Mouse (Mus musculus): ENCODE data around the gene Dok4. TPM values are rescaled to one million over a fixed set of nuclear protein-coding genes. Genes with fewer than 3 reads are reported as not detected.
"Not testable (repeated sequence)": the region's sequence is repeated elsewhere in the genome, so short reads cannot be mapped to it uniquely, and the experiment has no call there.

The Dok4 gene
- polyA plus RNA-seq, 1 experiment = not detected

- TF ChIP-seq CTCF (IDR thresholded peaks at IDR 0.05; ENCODE audit: insufficient read depth, low read depth, low read length) (no peak), POLR2A (IDR thresholded peaks at IDR 0.05; ENCODE audit: insufficient read depth, low read depth, low read length) (no peak)
- Histone ChIP-seq H3K4me1 (ENCODE audit: control insufficient read depth, insufficient read depth, low read length) (peaks cover 13% of the 10 kb centered on the region; the same call in 1 of the 2 replicates), H3K4me3 (ENCODE audit: insufficient read depth, low read depth, low read length) (peak overlapping the region; percentile 98), H3K27ac (ENCODE audit: insufficient read depth, low read depth, low read length) (peak overlapping the region; percentile 98)
- WGBS = under 1% methylated on average over 24 of the region's 24 CpGs
Observed at GRCm38 (mm10) chr8:94838600-94838999, 37.5 kb downstream of the Dok4 start.

DNA sequence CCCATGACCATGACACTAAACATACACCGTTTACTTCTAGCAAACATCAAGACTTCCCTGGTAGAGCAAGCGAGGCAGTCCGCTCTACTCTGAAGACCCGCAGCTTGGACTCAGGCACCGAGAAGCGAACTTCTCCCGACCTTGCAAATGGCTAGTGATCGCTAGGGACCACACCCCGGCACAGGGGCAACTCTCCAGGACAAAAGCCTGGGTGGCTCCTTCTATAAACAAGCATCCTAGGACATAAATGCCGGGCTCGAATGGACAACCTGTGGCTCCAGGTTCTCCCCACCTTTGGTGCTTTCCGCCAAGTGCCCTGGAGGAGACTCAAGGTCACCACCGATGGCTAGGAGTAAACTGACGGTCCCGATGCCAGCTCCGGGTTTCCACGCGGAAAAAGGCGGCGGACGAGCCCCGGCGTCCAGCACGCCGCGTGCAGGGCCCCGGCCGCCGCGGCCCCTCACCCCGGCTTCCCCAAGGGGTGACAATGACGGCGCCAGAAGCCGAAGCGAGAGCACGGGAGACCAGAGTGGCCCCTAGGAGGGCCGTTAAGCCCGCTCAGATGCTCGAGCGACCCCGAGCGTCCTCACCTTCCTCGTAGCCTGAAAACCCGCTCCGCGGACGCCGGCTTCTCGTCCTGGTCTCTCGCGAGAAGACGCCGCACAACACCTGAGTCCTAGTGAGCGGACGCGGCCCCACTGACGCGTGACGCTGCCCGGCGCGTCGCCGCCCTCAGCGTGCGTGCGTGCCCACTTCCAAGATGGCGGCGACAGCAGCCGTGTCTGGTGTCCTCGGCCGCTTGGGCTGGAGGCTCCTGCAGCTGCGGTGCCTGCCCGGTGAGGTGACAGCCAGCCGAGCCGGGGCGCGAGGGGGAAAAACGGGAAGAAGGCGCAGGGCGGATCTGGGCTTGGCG, 38.2 kb downstream of the Dok4 start, which contains the start of the genes Coq9 and Ciapin1:
TSS of gene Coq9 (plus strand) at position 660 of the 913 bp plus-strand sequence.
TSS of gene Ciapin1 (minus strand) at position 697 of the 913 bp plus-strand sequence.
- Histone ChIP-seq H3K27ac (ENCODE audit: insufficient read depth, low read depth, low read length) (peak within 1 kb of the TSS; percentile 98), H3K4me3 (ENCODE audit: insufficient read depth, low read depth, low read length) (peak within 1 kb of the TSS; percentile 98), H3K4me1 (ENCODE audit: control insufficient read depth, insufficient read depth, low read length) (peaks cover 13% of the 10 kb centered on the region; the same call in 1 of the 2 replicates)
- TF ChIP-seq POLR2A (IDR thresholded peaks at IDR 0.05; ENCODE audit: insufficient read depth, low read depth, low read length) = peak; percentile 93
- TF ChIP-seq CTCF (IDR thresholded peaks at IDR 0.05; ENCODE audit: insufficient read depth, low read depth, low read length) = no peak
- under 1% methylated on average over 82 of the region's 82 CpGs for WGBS

DNA sequence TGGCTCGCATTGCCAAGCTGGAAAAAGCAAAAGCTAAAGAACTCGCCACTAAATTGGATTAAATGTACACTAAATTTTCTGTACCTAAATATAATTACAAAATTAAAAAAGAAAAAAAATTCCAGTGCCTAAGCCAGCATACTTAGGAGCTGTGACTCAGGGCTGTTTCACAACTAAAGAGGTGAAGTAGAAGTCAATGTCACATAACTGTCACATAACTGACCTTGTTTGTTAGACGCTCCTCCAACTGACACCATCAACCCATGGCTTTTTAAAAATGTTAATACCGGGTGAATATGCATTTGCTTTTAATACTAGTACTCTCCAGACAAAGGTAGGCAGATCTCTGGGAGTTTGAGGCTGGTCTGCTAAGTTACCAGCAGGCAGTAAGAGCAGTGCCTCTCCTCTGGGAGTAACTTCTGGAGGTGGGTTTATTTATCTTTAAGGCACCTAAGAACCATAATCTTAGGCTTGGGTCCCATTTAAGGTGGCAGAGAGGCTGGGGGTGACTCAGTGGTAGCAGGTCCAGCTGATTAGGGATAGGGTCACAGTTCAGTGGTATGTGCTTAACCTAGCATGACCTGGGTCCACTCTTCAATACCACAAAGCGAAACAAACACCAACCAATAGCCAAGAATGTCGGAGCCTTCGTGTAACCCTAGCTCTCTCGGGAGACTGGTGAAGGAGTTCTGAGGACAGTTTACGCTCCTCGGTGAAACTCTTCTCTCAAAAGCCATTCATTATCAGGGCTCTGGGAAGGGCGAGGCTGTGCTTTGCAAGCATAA, 39.5 kb downstream of the Dok4 start:
- 75% methylated on average over 11 of the region's 11 CpGs for WGBS
- Histone ChIP-seq H3K4me3 (ENCODE audit: insufficient read depth, low read depth, low read length) (0 out of 2 replicates have a peak overlapping the region, but pooled peaks have one; percentile 15), H3K27ac (ENCODE audit: insufficient read depth, low read depth, low read length) (no peak overlapping the region), H3K4me1 (ENCODE audit: control insufficient read depth, insufficient read depth, low read length) (peaks cover 10% of the 10 kb centered on the region; the same call in 1 of the 2 replicates)
- no peak for TF ChIP-seq CTCF (IDR thresholded peaks at IDR 0.05; ENCODE audit: insufficient read depth, low read depth, low read length)
- no peak for TF ChIP-seq POLR2A (IDR thresholded peaks at IDR 0.05; ENCODE audit: insufficient read depth, low read depth, low read length)

DNA sequence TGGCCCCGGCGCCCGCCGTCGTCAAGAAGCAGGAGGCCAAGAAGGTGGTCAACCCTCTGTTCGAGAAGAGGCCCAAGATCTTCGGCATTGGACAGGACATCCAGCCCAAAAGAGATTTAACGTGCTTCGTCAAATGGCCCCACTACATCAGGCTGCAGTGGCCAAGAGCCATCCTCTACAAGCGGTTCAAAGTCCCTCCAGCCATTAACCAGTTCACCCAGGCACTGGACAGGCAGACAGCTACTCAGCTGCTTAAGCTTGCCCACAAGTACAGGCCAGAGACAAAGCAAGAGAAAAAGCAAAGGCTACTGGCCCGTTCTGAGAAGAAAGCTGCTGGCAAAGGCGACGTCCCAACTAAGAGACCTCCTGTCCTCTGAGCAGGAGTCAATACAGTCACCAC, 40.4 kb downstream of the Dok4 start:
- peaks cover 10% of the 10 kb centered on the region; the same call in 1 of the 2 replicates for H3K4me1 ChIP-seq (ENCODE audit: control insufficient read depth, insufficient read depth, low read length)
- not testable (repeated sequence) for H3K4me3 ChIP-seq (ENCODE audit: insufficient read depth, low read depth, low read length); H3K27ac ChIP-seq (ENCODE audit: insufficient read depth, low read depth, low read length)
- 81% methylated on average over 13 of the region's 13 CpGs for WGBS

- WGBS = 79% methylated on average over 7 of the region's 7 CpGs
- H3K4me1 ChIP-seq (ENCODE audit: control insufficient read depth, insufficient read depth, low read length) = peaks cover 10% of the 10 kb centered on the region; the same call in 1 of the 2 replicates
- H3K27ac ChIP-seq (ENCODE audit: insufficient read depth, low read depth, low read length); H3K4me3 ChIP-seq (ENCODE audit: insufficient read depth, low read depth, low read length): not testable (repeated sequence)
Observed at GRCm38 (mm10) chr8:94833901-94834405, 42.2 kb downstream of the Dok4 start.

DNA sequence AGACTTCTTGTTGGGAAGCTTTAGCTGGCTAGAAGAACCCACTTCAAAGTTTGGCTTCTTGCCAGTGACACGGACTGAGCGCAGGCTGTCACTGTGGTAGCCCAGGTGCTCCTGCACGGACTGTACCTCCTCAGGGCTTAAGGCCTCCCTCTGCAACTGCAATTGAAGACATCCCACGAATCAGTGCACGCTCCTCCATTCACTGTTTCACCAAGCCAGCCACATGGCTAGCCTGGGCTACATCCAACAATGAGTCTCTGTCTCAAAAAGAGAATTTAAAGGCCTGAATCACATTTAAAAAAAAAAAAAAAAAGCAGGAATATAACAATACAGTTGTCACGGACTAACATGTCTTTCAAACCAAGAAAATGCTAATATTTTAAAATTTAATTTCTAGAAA, 47.8 kb downstream of the Dok4 start:
- no peak overlapping the region for H3K27ac ChIP-seq (ENCODE audit: insufficient read depth, low read depth, low read length)
- WGBS = 87% methylated on average over 6 of the region's 6 CpGs
- H3K4me1 ChIP-seq (ENCODE audit: control insufficient read depth, insufficient read depth, low read length) = no peaks in the 10 kb centered on the region
- TF ChIP-seq CTCF (IDR thresholded peaks at IDR 0.05; ENCODE audit: insufficient read depth, low read depth, low read length) = no peak
- no peak for TF ChIP-seq POLR2A (IDR thresholded peaks at IDR 0.05; ENCODE audit: insufficient read depth, low read depth, low read length)
- H3K4me3 ChIP-seq (ENCODE audit: insufficient read depth, low read depth, low read length) = no peak overlapping the region

DNA sequence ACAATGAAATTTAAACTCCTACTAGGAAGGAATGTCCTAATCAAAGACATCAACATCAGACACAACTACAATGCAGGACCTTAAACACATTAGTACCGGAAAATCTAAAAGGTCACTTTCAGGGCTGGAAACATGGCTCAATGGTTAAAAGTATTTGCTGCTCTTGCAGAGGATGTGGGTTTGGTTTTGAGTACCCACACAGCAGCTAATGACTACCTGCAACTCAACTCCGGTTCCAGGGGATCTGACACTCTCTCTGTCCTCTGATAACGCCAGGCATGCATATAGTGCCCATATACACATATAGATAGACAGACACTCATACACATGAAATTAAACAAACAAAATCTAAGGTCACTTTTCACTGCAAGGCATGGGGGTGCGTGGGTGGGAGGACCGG, 49.9 kb downstream of the Dok4 start:
- no peak for TF ChIP-seq POLR2A (IDR thresholded peaks at IDR 0.05; ENCODE audit: insufficient read depth, low read depth, low read length)
- TF ChIP-seq CTCF (IDR thresholded peaks at IDR 0.05; ENCODE audit: insufficient read depth, low read depth, low read length) = no peak
- Histone ChIP-seq H3K27ac (ENCODE audit: insufficient read depth, low read depth, low read length) (no peak overlapping the region), H3K4me1 (ENCODE audit: control insufficient read depth, insufficient read depth, low read length) (peaks cover 5% of the 10 kb centered on the region; the same call in 1 of the 2 replicates), H3K4me3 (ENCODE audit: insufficient read depth, low read depth, low read length) (no peak overlapping the region)
- 90% methylated on average over 5 of the region's 5 CpGs for WGBS

- H3K4me1 ChIP-seq (ENCODE audit: control insufficient read depth, insufficient read depth, low read length) = peaks cover 5% of the 10 kb centered on the region; the same call in 1 of the 2 replicates
- no peak overlapping the region for H3K4me3 ChIP-seq (ENCODE audit: insufficient read depth, low read depth, low read length)
- no peak overlapping the region for H3K27ac ChIP-seq (ENCODE audit: insufficient read depth, low read depth, low read length)
- no peak for TF ChIP-seq POLR2A (IDR thresholded peaks at IDR 0.05; ENCODE audit: insufficient read depth, low read depth, low read length)
- no peak for TF ChIP-seq CTCF (IDR thresholded peaks at IDR 0.05; ENCODE audit: insufficient read depth, low read depth, low read length)
- WGBS = 82% methylated on average over 6 of the region's 6 CpGs
Observed at GRCm38 (mm10) chr8:94825170-94825569, 51.0 kb downstream of the Dok4 start.
